Mouse (Mus musculus): ENCODE data around the gene Tmem128. TPM values are rescaled to one million over a fixed set of nuclear protein-coding genes. Genes with fewer than 3 reads are reported as not detected.
A peak's percentile ranks its signal among the peaks of the same experiment; 100 is the strongest.

Tmem128 gene
- polyA plus RNA-seq, 1 experiment from 2014 or later = 116 TPM

DNA sequence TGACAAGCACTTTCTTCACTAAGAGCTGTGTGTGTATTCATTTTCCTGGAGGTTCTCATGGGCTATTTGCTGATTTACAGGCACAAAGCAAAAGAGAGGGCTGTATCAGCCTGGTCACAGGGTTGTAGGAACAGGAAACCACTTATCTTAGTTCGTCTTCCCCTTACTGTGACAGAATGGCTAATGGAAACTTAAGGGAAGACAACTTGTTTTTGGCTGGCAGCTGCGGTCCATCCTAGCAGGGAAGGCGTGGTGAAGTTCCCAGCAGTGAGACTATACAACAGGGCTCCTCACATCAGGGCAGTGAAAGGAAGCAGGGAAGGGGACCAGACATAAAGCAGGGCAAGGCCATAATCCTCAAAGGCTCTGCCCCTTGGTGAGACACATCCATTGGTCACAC, 4.3 kb upstream of the Tmem128 start:
- Histone ChIP-seq H3K9me3 (no peaks in the 10 kb centered on the region), H3K4me1 (replicated peaks) (0 out of 2 replicates have a peak, but pooled peaks cover 5% of the 10 kb centered on the region), H3K27me3 (no peaks in the 10 kb centered on the region; the same call in 1 of the 2 replicates), H3K27ac (replicated peaks) (no peak overlapping the region), H3K4me2 (no peak overlapping the region), H3K36me3 (no peaks in the 10 kb centered on the region), H3K4me3 (no peak overlapping the region), H3K9ac (no peak overlapping the region)
- ATAC-seq (ENCODE audit: low read depth) = no peak
- 75% methylated on average over 3 of the region's 3 CpGs for WGBS

GRCm38 (mm10) chr5:38256551-38256950, 3.4 kb upstream of the Tmem128 start:
- ATAC-seq (ENCODE audit: low read depth) = no peak
- Histone ChIP-seq H3K9me3 (no peaks in the 10 kb centered on the region), H3K27ac (replicated peaks) (no peak overlapping the region), H3K4me2 (no peak overlapping the region), H3K4me3 (no peak overlapping the region), H3K9ac (no peak overlapping the region), H3K4me1 (replicated peaks) (peaks cover 12% of the 10 kb centered on the region), H3K27me3 (no peaks in the 10 kb centered on the region; the same call in 1 of the 2 replicates), H3K36me3 (no peaks in the 10 kb centered on the region)
- 88% methylated on average over 1 of the region's 1 CpGs for WGBS

DNA sequence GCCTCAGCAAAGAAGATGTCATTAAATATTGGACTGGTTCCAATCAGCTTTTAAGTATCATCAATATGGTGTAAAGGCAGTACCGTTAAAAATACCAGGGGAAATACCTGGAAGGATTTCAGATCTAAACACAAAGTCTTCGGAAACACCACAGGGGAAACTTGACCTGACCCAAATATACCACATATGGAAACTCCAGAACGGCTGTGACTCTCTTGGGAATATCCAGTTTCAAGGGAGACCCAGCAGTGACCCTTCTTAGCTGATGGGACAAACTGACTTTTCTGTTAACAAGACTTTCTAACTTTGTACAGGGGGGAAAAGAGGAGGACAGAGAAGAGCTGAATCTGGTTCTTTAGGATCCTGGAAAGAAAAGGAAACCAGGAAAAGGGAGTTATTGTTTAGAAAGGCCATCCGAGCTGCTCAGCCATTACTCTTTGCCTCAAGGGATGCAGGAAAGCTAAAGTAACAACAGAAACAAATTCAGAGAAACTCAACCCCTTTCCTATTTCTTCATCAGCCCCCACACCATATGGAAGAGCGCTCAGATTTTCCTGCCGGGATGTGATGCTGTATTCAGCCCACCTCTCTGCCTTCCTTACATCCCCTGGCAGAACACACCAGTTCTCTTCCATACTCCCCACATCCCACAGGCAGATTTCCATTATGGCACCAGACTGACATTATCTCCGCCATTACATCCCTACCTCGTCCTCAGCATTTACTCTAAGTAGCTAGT, 1.8 kb upstream of the Tmem128 start:
- Histone ChIP-seq H3K4me1 (replicated peaks) (peaks cover 12% of the 10 kb centered on the region), H3K4me3 (no peak overlapping the region), H3K9me3 (no peaks in the 10 kb centered on the region), H3K9ac (no peak overlapping the region), H3K36me3 (peaks cover 10% of the 10 kb centered on the region), H3K4me2 (no peak overlapping the region), H3K27me3 (no peaks in the 10 kb centered on the region; the same call in 1 of the 2 replicates), H3K27ac (replicated peaks) (no peak overlapping the region)
- ATAC-seq (ENCODE audit: low read depth) = no peak
- WGBS = 77% methylated on average over 8 of the region's 8 CpGs

GRCm38 (mm10) chr5:38258773-38259146, 1.2 kb upstream of the Tmem128 start:
- WGBS = 77% methylated on average over 5 of the region's 5 CpGs
- Histone ChIP-seq H3K36me3 (peaks cover 15% of the 10 kb centered on the region), H3K27ac (replicated peaks) (no peak overlapping the region), H3K4me3 (no peak overlapping the region), H3K9me3 (no peaks in the 10 kb centered on the region), H3K9ac (no peak overlapping the region), H3K4me1 (replicated peaks) (peaks cover 12% of the 10 kb centered on the region), H3K27me3 (no peaks in the 10 kb centered on the region; the same call in 1 of the 2 replicates), H3K4me2 (no peak overlapping the region)
- no peak for ATAC-seq (ENCODE audit: low read depth)

- peaks cover 24% of the 10 kb centered on the region for H3K36me3 ChIP-seq
- H3K4me2 ChIP-seq = peak overlapping the region; percentile 86
- peak; percentile 58; the same call in 1 of the 2 replicates for ATAC-seq (ENCODE audit: low read depth)
- peaks cover 12% of the 10 kb centered on the region for H3K4me1 ChIP-seq (replicated peaks)
- H3K27ac ChIP-seq (replicated peaks) = peak overlapping the region; percentile 81
- H3K9me3 ChIP-seq = no peaks in the 10 kb centered on the region
- WGBS = 46% methylated on average over 9 of the region's 9 CpGs
- H3K4me3 ChIP-seq = peak overlapping the region; percentile 89
- peak overlapping the region; percentile 86 for H3K9ac ChIP-seq
- H3K27me3 ChIP-seq = no peaks in the 10 kb centered on the region; the same call in 1 of the 2 replicates
Measured at GRCm38 (mm10) chr5:38259455-38260106, 404 bp upstream of the Tmem128 start.

DNA sequence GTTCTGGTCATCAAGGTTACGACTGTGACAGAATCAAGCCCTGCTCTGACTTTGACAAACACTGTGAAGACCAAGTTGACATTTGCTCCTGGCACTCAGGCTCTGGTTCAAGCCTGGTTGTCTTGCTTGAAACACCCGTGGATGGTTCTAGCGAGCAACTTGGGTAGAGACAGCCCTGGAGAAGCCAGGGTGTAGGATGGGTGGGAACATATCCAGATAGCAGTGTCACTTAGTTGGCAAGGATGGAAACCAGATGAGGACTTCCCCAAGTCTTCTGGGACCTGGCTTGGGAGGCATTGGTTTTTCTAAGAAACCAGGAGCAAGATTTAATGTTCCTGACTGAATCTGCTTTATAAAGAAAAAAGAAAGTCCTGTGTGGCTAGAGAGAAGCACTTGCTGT, 11.0 kb downstream of the Tmem128 start:
- Histone ChIP-seq H3K27ac (replicated peaks) (no peak overlapping the region), H3K4me1 (replicated peaks) (peaks cover 1% of the 10 kb centered on the region), H3K4me2 (no peak overlapping the region), H3K9ac (no peak overlapping the region), H3K36me3 (peaks cover 52% of the 10 kb centered on the region), H3K4me3 (no peak overlapping the region), H3K9me3 (no peaks in the 10 kb centered on the region), H3K27me3 (peaks cover 28% of the 10 kb centered on the region)
- 94% methylated on average over 3 of the region's 3 CpGs for WGBS
- ATAC-seq (ENCODE audit: low read depth) = no peak

DNA sequence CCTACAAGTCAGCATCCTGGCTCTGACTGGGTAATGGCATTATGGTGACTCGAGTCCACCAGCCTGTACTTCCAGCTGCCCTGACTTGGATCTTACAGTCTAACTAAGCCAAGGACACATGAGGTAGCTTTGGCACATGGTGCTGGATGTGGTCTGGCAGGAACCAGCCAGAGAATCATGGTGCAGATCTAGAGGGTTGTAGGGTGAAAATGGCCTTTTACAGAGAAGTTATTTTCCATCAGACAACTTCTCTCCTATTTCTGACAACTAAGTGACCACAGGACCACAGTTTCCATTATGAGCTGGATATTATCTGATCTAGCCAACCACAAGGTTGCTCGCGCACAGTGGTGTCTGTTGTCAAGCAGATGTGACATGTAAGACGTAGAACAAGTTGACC, 13.8 kb downstream of the Tmem128 start:
- no peak for ATAC-seq (ENCODE audit: low read depth)
- Histone ChIP-seq H3K27me3 (peaks cover 57% of the 10 kb centered on the region), H3K4me1 (replicated peaks) (peaks cover 21% of the 10 kb centered on the region), H3K9ac (no peak overlapping the region), H3K9me3 (no peaks in the 10 kb centered on the region), H3K4me3 (no peak overlapping the region), H3K27ac (replicated peaks) (no peak overlapping the region), H3K4me2 (no peak overlapping the region), H3K36me3 (peaks cover 27% of the 10 kb centered on the region)
- WGBS = 90% methylated on average over 4 of the region's 4 CpGs

DNA sequence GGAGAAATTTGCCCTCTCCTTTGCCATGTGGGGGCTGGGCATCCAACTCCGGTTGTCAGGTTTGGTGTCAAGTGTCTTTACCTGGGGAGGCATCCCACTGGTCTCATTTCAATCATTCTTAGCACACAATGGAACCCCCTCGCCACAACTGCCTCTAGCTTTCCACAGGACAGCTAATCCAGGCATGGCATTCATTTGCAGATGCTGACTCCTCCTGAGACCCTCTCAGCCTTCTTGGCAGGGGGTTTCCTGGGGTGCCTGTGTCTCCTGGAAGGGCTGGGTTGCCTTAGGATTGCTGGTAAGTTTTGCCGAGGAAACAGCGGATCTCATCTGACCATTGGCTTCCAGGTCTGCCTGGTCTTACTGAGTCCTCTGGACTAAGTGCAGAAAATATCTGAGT, 15.8 kb downstream of the Tmem128 start, which contains the start of gene Otop1:
Gene Otop1, plus strand, starts transcription at position 202 of the 400 bp plus-strand sequence.
- Histone ChIP-seq H3K4me3 (peak within 1 kb of the TSS; percentile 15), H3K4me2 (peak within 1 kb of the TSS; percentile 61), H3K27me3 (peaks cover 76% of the 10 kb centered on the region), H3K9ac (no peak within 1 kb of the TSS), H3K9me3 (no peaks in the 10 kb centered on the region), H3K36me3 (peaks cover 11% of the 10 kb centered on the region), H3K4me1 (replicated peaks) (peaks cover 21% of the 10 kb centered on the region), H3K27ac (replicated peaks) (no peak within 1 kb of the TSS)
- WGBS = 6% methylated on average over 4 of the region's 4 CpGs
- no peak for ATAC-seq (ENCODE audit: low read depth)

GRCm38 (mm10) chr5:38276451-38276850, 16.5 kb downstream of the Tmem128 start:
- H3K27ac ChIP-seq (replicated peaks) = no peak overlapping the region
- H3K27me3 ChIP-seq = peaks cover 81% of the 10 kb centered on the region
- peak overlapping the region; percentile 37 for H3K4me2 ChIP-seq
- no peak overlapping the region for H3K9ac ChIP-seq
- ATAC-seq (ENCODE audit: low read depth) = no peak
- H3K4me1 ChIP-seq (replicated peaks) = peaks cover 21% of the 10 kb centered on the region
- H3K9me3 ChIP-seq = no peaks in the 10 kb centered on the region
- peak overlapping the region; percentile 15 for H3K4me3 ChIP-seq
- 2% methylated on average over 19 of the region's 19 CpGs for WGBS
- H3K36me3 ChIP-seq = peaks cover 4% of the 10 kb centered on the region

DNA sequence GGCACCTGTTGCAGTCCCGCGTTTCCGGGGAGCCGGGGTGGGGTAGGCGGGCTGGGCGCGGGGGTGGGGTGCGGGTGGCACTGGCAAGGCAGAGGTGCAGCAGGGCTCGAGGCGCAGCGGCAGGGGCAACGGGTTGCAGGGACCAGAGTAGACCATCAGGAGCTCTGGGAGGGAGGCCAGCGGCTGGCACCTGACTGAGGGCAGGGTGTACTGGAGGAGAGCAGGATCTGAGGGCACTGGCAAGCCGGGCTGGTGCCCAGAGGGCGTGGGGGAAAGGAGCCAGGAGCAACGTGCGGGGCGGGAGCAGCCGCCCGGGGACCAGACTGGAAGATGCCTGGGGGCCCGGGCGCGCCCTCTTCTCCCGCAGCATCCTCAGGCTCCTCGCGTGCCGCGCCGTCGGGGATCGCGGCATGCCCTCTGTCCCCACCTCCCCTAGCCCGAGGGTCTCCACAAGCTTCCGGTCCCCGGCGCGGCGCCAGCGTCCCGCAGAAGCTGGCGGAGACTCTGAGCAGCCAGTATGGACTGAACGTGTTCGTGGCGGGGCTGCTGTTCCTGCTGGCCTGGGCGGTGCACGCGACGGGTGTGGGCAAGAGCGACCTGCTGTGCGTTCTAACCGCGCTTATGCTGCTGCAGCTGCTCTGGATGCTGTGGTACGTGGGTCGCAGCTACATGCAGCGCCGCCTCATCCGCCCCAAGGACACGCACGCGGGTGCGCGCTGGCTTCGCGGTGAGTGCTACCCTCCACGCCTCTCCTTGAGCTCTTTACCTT, 17.3 kb downstream of the Tmem128 start:
- WGBS = under 1% methylated on average over 62 of the region's 65 CpGs
- Histone ChIP-seq H3K27me3 (peaks cover 81% of the 10 kb centered on the region), H3K4me1 (replicated peaks) (peaks cover 21% of the 10 kb centered on the region), H3K36me3 (no peaks in the 10 kb centered on the region), H3K9ac (peak overlapping the region; percentile 26; the same call in 1 of the 2 replicates), H3K27ac (replicated peaks) (no peak overlapping the region), H3K4me2 (peak overlapping the region; percentile 61), H3K9me3 (no peaks in the 10 kb centered on the region), H3K4me3 (peak overlapping the region; percentile 37)
- peak; percentile 62; the same call in 1 of the 2 replicates for ATAC-seq (ENCODE audit: low read depth)

DNA sequence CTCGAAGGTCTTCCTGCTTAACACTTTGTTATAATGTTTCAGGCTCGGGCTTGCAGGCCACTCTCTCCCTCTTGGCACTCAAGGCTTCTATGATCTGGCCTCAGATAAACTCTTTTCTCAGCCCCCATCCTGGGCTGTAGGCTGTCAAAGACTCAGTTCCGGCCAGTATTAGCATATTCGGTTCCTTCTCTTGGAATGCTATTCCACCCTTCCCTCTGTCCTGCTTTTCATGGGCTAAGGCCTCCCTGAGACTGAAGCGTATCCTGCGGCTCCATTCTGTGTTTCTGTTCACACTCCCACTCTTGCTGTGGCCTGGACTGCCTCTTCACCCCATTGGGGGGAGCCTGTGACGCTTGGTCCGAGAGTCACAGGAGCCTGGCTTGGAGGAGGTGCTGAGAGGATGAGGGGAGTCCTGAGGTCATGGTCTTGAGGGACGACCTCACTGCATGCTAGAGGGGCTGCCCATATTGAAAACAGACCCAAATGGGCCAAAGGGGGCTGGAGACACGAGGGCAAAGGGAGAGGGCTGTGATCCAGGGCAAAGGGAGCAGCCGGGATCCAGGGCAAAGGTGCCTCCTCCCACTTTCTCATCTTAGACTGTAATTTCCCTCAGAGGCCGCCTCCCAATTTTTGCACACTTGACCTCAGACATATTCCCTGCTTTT, 18.1 kb downstream of the Tmem128 start:
- no peaks in the 10 kb centered on the region for H3K36me3 ChIP-seq
- 0 out of 2 replicates have a peak overlapping the region, but pooled peaks have one; percentile 26 for H3K9ac ChIP-seq
- H3K9me3 ChIP-seq = no peaks in the 10 kb centered on the region
- H3K4me2 ChIP-seq = peak overlapping the region; percentile 61
- H3K4me3 ChIP-seq = peak overlapping the region; percentile 37
- H3K27ac ChIP-seq (replicated peaks) = no peak overlapping the region
- H3K27me3 ChIP-seq = peaks cover 81% of the 10 kb centered on the region
- 21% methylated on average over 12 of the region's 12 CpGs for WGBS
- H3K4me1 ChIP-seq (replicated peaks) = peaks cover 21% of the 10 kb centered on the region
- no peak for ATAC-seq (ENCODE audit: low read depth)
